Mouse (Mus musculus): ENCODE results near the gene Pak1ip1. TPM values are rescaled to one million over a fixed set of nuclear protein-coding genes. Genes with fewer than 3 reads are reported as not detected.
"Not testable (repeated sequence)": the region's sequence is repeated elsewhere in the genome, so short reads cannot be mapped to it uniquely, and the experiment has no call there.

Pak1ip1 gene
- polyA plus RNA-seq, 1 experiment from 2014 or later, result 76.6 TPM

DNA sequence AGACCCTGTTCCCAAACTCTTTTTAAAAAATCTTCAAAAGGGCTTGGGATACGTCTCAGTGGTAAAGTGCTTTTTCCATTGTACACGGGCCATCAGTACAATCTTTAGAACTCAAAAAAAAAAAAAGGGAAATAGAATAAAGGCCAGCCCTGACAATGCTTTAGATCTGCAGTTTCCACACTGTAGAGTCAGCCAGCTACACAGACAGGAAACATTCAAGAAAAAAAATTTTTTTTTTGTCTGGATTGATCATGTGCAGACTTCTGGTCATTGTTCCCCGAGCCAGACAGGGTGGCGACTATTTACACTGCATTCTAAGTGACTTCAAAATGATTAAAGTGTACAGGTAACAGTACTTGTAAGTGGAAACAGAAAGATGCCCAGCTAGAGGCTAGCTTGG is 22.2 kb upstream of the Pak1ip1 start:
- Histone ChIP-seq H3K9me3 (replicated peaks) (no peaks in the 10 kb centered on the region), H3K9ac (no peak overlapping the region), H3K4me1 (replicated peaks) (0 out of 2 replicates have a peak, but pooled peaks cover 4% of the 10 kb centered on the region), H3K36me3 (no peaks in the 10 kb centered on the region), H3K27me3 (no peaks in the 10 kb centered on the region), H3K4me3 (replicated peaks) (no peak overlapping the region), H3K27ac (no peak overlapping the region), H3K4me2 (no peak overlapping the region)
- WGBS (ENCODE audit: insufficient replicate concordance), result 27% methylated on average over 4 of the region's 4 CpGs
- ATAC-seq (ENCODE audit: low read depth), result no peak
- DNase-seq, result no peak

GRCm38 (mm10) chr13:40979321-40979720 is 21.5 kb upstream of the Pak1ip1 start:
- DNase-seq, result no peak
- H3K4me3 ChIP-seq (replicated peaks), result no peak overlapping the region
- H3K36me3 ChIP-seq, result no peaks in the 10 kb centered on the region
- no peaks in the 10 kb centered on the region for H3K27me3 ChIP-seq
- 37% methylated on average over 2 of the region's 2 CpGs for WGBS (ENCODE audit: insufficient replicate concordance)
- 0 out of 2 replicates have a peak, but pooled peaks cover 4% of the 10 kb centered on the region for H3K4me1 ChIP-seq (replicated peaks)
- H3K4me2 ChIP-seq, result no peak overlapping the region
- H3K9me3 ChIP-seq (replicated peaks), result no peaks in the 10 kb centered on the region
- H3K9ac ChIP-seq, result no peak overlapping the region
- H3K27ac ChIP-seq, result no peak overlapping the region
- no peak for ATAC-seq (ENCODE audit: low read depth)

DNA sequence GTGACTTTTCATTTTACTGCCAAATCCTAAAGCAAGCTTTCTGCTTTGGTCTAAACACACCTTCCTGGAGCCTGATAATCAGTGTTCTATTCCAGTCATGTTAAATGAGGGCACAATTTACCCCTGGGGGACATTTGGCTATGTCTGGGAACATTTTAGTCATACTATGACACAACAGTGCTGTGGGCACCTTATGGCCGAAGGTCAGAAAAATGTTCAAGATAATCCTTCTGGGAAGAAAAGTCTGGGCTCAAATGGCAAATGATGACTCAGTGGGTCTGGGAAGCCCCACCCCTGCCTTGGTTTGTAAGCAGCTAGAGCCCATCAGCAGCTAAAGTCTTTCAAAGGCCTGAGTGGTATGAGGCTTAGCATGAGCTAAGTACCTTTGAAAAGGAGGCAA is 18.1 kb upstream of the Pak1ip1 start:
- H3K27ac ChIP-seq, result no peak overlapping the region
- peaks cover 16% of the 10 kb centered on the region for H3K4me1 ChIP-seq (replicated peaks)
- no peak overlapping the region for H3K4me3 ChIP-seq (replicated peaks)
- no peaks in the 10 kb centered on the region for H3K27me3 ChIP-seq
- no peak for DNase-seq
- H3K36me3 ChIP-seq, result no peaks in the 10 kb centered on the region
- ATAC-seq (ENCODE audit: low read depth), result no peak
- H3K4me2 ChIP-seq, result no peak overlapping the region
- WGBS (ENCODE audit: insufficient replicate concordance), result 60% methylated on average over 1 of the region's 1 CpGs
- no peak overlapping the region for H3K9ac ChIP-seq
- H3K9me3 ChIP-seq (replicated peaks), result no peaks in the 10 kb centered on the region

DNA sequence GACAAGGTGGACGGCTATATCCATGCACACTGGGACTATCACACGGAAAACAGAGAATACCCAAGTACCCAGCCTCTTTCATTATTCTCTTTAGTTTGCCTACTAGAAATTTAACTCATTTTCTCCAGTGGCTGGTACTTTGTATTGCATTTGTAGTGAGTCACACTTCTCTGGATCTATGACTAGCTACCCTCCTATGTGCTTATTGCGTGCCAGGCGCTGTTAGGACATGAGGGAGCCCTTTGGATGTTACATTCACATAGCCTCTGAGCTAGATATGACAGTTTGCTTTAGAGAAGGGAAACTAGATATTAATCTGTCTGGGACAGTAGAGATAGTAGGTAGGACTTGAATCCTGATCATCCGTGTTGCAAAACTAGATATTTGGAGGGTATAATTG is 14.7 kb upstream of the Pak1ip1 start:
- Histone ChIP-seq H3K4me3 (replicated peaks) (no peak overlapping the region), H3K27ac (no peak overlapping the region), H3K27me3 (no peaks in the 10 kb centered on the region), H3K4me1 (replicated peaks) (peaks cover 35% of the 10 kb centered on the region), H3K36me3 (no peaks in the 10 kb centered on the region), H3K9ac (no peak overlapping the region), H3K4me2 (no peak overlapping the region), H3K9me3 (replicated peaks) (no peaks in the 10 kb centered on the region)
- ATAC-seq (ENCODE audit: low read depth) (no peak), DNase-seq (no peak)
- WGBS (ENCODE audit: insufficient replicate concordance), result 67% methylated on average over 5 of the region's 5 CpGs

DNA sequence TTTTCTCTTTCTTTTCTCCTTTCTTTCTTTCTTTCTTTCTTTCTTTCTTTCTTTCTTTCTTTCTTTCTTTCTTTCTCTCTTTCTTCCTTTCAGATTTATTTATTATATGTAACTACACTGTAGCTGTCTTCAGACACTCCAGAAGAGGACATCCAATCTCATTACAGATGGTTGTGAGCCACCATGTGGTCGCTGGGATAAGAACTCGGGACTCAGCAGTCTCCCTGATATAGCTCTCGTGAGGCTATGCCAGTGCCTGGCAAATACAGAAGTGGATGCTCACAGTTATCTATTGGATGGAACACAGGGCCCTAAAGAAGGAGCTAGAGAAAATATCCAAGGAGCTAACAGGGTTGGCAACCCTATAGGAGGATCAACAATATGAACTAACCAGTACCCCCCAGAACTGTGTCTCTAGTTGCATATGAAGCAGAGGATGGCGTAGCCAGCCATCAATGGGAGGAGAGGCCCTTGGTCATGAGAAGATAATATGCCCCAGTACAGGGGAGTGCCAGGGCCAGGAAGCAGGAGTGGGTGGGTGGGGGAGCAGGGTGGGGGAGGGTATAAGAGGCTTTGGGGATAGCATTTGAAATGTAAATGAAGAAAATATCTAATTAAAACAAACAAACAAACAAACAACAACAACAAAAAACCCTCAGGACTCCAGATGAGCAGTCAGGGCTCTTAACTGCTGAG is 13.1 kb upstream of the Pak1ip1 start:
- H3K27me3 ChIP-seq; H3K4me2 ChIP-seq; H3K36me3 ChIP-seq; H3K4me3 ChIP-seq (replicated peaks); H3K9me3 ChIP-seq (replicated peaks); H3K9ac ChIP-seq: not testable (repeated sequence)
- 25% methylated on average over 4 of the region's 4 CpGs for WGBS (ENCODE audit: insufficient replicate concordance)
- Histone ChIP-seq H3K27ac (peak overlapping the region; percentile 19; the same call in 1 of the 2 replicates), H3K4me1 (replicated peaks) (peaks cover 34% of the 10 kb centered on the region)
- DNase-seq (peak; percentile 29), ATAC-seq (ENCODE audit: low read depth) (peak; percentile 88)

DNA sequence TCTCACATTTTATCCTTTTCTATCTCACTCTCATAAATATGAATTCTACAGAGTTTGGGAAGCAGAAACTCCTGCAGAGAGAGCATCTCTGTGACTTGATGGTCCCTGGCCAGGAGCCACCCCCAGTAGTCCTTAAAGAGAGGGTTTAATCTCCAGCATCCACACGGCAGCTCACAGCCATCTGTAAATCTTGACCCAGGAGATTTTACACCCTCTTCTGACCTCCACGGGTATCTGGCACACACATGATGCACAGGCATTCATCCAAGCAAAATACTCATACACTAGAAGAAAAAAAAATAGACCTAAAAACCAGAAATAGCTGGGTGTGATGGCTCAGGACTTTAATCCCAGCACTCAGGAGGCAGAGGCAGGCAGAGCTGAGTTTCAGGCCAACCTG is 12.4 kb upstream of the Pak1ip1 start:
- peak overlapping the region; percentile 19; the same call in 1 of the 2 replicates for H3K27ac ChIP-seq

DNA sequence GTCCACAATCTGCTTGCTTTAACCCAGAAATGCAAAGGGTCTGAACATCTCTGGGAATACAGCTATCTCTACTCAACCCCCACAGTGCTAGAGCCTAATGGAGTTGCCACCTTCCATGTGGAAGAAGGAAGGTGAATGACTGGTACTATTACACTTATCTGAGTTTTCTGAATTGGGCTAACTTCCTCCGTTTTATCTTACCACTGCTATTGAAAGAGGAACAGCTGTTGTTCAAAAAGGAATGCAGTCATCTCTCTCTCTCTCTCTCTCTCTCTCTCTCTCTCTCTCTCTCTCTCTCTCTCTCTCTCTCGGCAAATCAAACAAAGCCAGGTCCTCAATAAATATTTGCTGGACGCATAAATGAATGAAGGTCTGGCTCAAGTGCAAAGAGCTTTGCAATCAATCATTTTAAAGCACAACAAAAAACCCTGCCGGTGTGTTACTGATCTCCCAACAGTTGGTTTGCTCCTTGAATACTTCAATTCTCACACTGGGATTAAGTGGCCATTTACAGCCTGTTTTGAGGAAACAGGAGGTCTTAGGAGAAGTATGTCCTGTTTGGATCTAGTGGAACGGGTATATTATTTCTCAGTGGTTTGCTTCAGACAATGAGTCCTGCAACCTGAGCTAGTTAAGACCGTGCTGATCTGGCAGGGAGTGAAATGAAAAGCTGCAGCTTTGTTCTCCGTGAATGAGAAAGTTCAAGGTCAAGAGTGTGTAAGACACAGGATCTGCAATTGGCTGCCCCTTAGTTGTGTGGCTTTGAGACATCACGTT is 6.1 kb upstream of the Pak1ip1 start:
- H3K9me3 ChIP-seq (replicated peaks), result no peaks in the 10 kb centered on the region
- 18% methylated on average over 8 of the region's 8 CpGs for WGBS (ENCODE audit: insufficient replicate concordance)
- no peak for ATAC-seq (ENCODE audit: low read depth)
- peak overlapping the region; percentile 14; the same call in 1 of the 2 replicates for H3K4me2 ChIP-seq
- no peaks in the 10 kb centered on the region for H3K36me3 ChIP-seq
- no peaks in the 10 kb centered on the region for H3K27me3 ChIP-seq
- H3K4me3 ChIP-seq (replicated peaks), result no peak overlapping the region
- no peak for DNase-seq
- H3K9ac ChIP-seq, result peak overlapping the region; percentile 39; the same call in 1 of the 2 replicates
- no peak overlapping the region for H3K27ac ChIP-seq
- H3K4me1 ChIP-seq (replicated peaks), result peaks cover 13% of the 10 kb centered on the region

More for the DNA sequence above, 12.4 kb upstream of the Pak1ip1 start:
- DNase-seq (no peak), ATAC-seq (ENCODE audit: low read depth) (peak; percentile 61)
- Histone ChIP-seq H3K4me1 (replicated peaks) (peaks cover 31% of the 10 kb centered on the region), H3K4me3 (replicated peaks) (no peak overlapping the region), H3K9ac (no peak overlapping the region), H3K4me2 (no peak overlapping the region), H3K36me3 (no peaks in the 10 kb centered on the region), H3K9me3 (replicated peaks) (no peaks in the 10 kb centered on the region), H3K27me3 (no peaks in the 10 kb centered on the region)
- WGBS (ENCODE audit: insufficient replicate concordance), result 34% methylated on average over 2 of the region's 2 CpGs

- not testable (repeated sequence) for ATAC-seq (ENCODE audit: low read depth); H3K27ac ChIP-seq; H3K9me3 ChIP-seq (replicated peaks); DNase-seq; H3K36me3 ChIP-seq; H3K4me2 ChIP-seq; H3K4me3 ChIP-seq (replicated peaks); H3K9ac ChIP-seq; H3K27me3 ChIP-seq
- peaks cover 38% of the 10 kb centered on the region for H3K4me1 ChIP-seq (replicated peaks)
- WGBS (ENCODE audit: insufficient replicate concordance), result 57% methylated on average over 5 of the region's 5 CpGs
Measured at GRCm38 (mm10) chr13:40998537-40998936, 2.3 kb upstream of the Pak1ip1 start.

DNA sequence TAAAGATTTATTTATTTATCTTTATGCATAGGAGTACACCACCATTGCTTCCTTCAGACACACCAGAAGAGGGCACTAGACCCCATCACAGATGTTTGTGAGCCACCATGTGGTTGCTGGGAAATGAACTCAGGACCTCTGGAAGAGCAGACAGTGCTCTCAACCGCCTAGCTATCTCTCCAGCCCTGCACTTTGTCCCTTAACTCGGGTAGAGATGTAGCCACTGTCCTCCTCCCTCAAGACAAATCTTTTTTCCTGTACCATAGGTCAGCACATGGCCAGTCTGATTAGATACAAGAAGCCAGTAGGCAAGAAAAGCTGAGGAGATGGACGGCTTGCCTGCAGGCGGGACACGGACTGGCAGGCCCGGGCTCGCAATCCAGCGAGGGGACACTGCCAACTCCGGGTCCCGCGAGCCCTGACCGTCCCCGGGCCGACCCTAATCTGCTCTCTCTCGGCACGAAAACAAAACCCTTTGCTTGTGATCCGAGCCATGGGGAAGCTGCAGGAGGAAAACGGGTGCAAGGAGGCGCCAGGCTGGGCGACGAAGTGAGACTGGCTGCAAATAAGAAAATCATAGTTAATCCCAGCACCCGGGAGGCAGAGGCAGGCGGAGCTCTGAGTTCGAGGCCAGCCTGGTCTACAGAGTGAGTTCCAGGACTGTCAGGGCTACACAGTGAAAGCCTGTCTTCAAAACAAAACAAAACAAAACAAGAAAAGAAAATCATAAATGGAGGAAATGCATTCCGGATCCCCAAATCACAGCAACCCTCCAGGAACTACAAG is 490 bp upstream of the Pak1ip1 start:
- Histone ChIP-seq H3K27me3 (no peaks in the 10 kb centered on the region), H3K4me2 (peak overlapping the region; percentile 95), H3K4me3 (replicated peaks) (peak overlapping the region; percentile 99), H3K9me3 (replicated peaks) (no peaks in the 10 kb centered on the region), H3K9ac (peak overlapping the region; percentile 89), H3K27ac (peak overlapping the region; percentile 94), H3K4me1 (replicated peaks) (peaks cover 42% of the 10 kb centered on the region), H3K36me3 (peaks cover 23% of the 10 kb centered on the region)
- under 1% methylated on average over 25 of the region's 25 CpGs for WGBS (ENCODE audit: insufficient replicate concordance)
- peak; percentile 22; the same call in 1 of the 2 replicates for ATAC-seq (ENCODE audit: low read depth)
- no peak for DNase-seq

DNA sequence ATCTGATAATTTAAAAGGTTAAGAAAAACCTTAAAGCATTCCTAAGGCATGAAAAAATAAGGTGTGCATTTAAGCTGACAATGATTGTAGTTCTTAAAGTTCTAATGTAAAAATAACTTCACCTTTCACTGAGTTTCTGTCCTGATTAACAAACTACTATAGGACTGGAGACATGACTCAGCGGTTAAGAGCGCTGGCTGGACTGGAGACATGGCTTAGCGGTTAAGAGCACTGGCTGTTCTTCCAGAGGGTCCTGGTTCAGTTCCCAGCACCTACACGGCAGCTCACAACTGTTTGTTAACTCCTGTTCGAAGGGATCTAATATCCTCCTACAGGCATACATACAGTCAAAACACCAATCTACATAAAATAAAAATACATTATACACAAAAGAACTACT is 1.2 kb downstream of the Pak1ip1 start:
- Histone ChIP-seq H3K4me1 (replicated peaks) (peaks cover 42% of the 10 kb centered on the region), H3K4me3 (replicated peaks) (peak overlapping the region; percentile 99), H3K27ac (peak overlapping the region; percentile 47), H3K9ac (peak overlapping the region; percentile 52), H3K9me3 (replicated peaks) (no peaks in the 10 kb centered on the region), H3K4me2 (peak overlapping the region; percentile 95), H3K36me3 (peaks cover 40% of the 10 kb centered on the region), H3K27me3 (no peaks in the 10 kb centered on the region)
- ATAC-seq (ENCODE audit: low read depth) (0 out of 2 replicates have a peak, but pooled peaks have one; percentile 22), DNase-seq (peak; percentile 27)
- WGBS (ENCODE audit: insufficient replicate concordance), result 53% methylated on average over 5 of the region's 5 CpGs

DNA sequence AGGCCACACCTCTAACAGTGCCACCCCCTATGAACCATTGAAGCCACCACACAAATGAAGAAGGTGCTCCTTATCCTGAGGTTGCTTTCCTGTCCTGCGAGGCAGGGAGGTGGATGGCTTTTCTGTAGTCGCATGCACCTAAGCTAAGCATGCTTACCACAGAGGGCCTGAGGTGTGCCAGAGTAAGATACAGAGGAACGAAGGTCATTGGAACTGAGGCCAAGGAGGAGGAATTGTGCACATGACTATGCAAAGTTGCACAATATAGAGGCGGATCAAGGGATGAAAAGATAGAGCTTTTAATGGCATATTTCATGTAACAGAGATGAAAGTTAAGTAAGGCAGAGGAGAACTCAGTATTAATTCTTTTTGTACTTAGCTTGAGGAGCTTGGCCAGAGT is 5.4 kb downstream of the Pak1ip1 start:
- H3K4me2 ChIP-seq, result no peak overlapping the region
- no peaks in the 10 kb centered on the region for H3K9me3 ChIP-seq (replicated peaks)
- H3K36me3 ChIP-seq, result peaks cover 82% of the 10 kb centered on the region
- ATAC-seq (ENCODE audit: low read depth) (no peak), DNase-seq (no peak)
- H3K27ac ChIP-seq, result no peak overlapping the region
- H3K27me3 ChIP-seq, result no peaks in the 10 kb centered on the region
- H3K9ac ChIP-seq, result no peak overlapping the region
- WGBS (ENCODE audit: insufficient replicate concordance), result 85% methylated on average over 4 of the region's 4 CpGs
- H3K4me3 ChIP-seq (replicated peaks), result no peak overlapping the region
- peaks cover 29% of the 10 kb centered on the region for H3K4me1 ChIP-seq (replicated peaks)

Data from liver, embryonic 13.5 days (tissue).